Mouse (Mus musculus): ENCODE data around the gene Hist1h4h. TPM values are rescaled to one million over a fixed set of nuclear protein-coding genes. Genes with fewer than 3 reads are reported as not detected.
A peak's percentile ranks its signal among the peaks of the same experiment; 100 is the strongest.
"Not testable (repeated sequence)": the region's sequence is repeated elsewhere in the genome, so short reads cannot be mapped to it uniquely, and the experiment has no call there.

Gene Hist1h4h
- polyA plus RNA-seq, 1 experiment from 2014 or later = 1.5 TPM

DNA sequence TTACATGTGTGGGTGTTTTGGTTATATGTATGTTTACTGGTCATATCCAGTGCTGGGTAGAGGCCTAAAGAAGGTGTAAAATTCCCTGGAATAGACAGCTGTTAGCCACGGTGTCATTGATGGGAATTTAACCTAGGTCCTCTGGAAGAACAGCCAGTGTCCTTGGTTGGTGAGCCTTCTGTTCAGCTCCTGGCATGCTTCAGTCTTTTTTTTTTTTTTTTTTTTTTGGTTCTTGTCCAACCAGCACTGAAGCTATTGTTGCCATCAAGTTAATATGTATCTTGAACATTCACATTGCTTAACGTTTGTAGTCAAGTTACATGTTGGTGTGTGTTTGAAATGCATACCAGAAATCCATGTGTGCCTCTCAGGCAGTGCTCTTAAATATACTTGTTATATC is 33.6 kb downstream of the Hist1h4h start:
- H3K9ac ChIP-seq (replicated peaks) = no peak overlapping the region
- peaks cover 10% of the 10 kb centered on the region; the same call in 1 of the 2 replicates for H3K4me1 ChIP-seq
- H3K27me3 ChIP-seq (replicated peaks) = no peaks in the 10 kb centered on the region
- no peaks in the 10 kb centered on the region for H3K9me3 ChIP-seq (replicated peaks)
- H3K4me2 ChIP-seq = no peak overlapping the region
- H3K36me3 ChIP-seq = no peaks in the 10 kb centered on the region
- WGBS = 95% methylated on average over 2 of the region's 2 CpGs
- H3K27ac ChIP-seq (replicated peaks) = peak overlapping the region; percentile 97
- ATAC-seq (ENCODE audit: low FRiP score) = no peak
- H3K4me3 ChIP-seq (replicated peaks) = no peak overlapping the region

GRCm38 (mm10) chr13:23570261-23571021 is 39.6 kb downstream of the Hist1h4h start:
- under 1% methylated on average over 19 of the region's 41 CpGs for WGBS
- Histone ChIP-seq H3K9ac (replicated peaks) (peak overlapping the region; percentile 44), H3K4me3 (replicated peaks) (peak overlapping the region; percentile 44), H3K4me2 (peak overlapping the region; percentile 71), H3K4me1 (peaks cover 29% of the 10 kb centered on the region), H3K27ac (replicated peaks) (peak overlapping the region; percentile 94)
- not testable (repeated sequence) for H3K36me3 ChIP-seq; H3K27me3 ChIP-seq (replicated peaks); H3K9me3 ChIP-seq (replicated peaks)
- peak; percentile 12 for ATAC-seq (ENCODE audit: low FRiP score)

GRCm38 (mm10) chr13:23571022-23571503 is 40.2 kb downstream of the Hist1h4h start, which contains the start of the genes Hist1h2ae and Hist1h2bg:
Gene Hist1h2ae, minus strand, starts transcription at chr13:23571220.
Gene Hist1h2bg, plus strand, starts transcription at chr13:23571396.
- WGBS = under 1% methylated on average over 18 of the region's 18 CpGs
- Histone ChIP-seq H3K4me1 (peaks cover 30% of the 10 kb centered on the region), H3K9ac (replicated peaks) (peak within 1 kb of the TSS; percentile 53), H3K4me2 (peak within 1 kb of the TSS; percentile 71), H3K36me3 (no peaks in the 10 kb centered on the region), H3K27ac (replicated peaks) (peak within 1 kb of the TSS; percentile 94), H3K27me3 (replicated peaks) (no peaks in the 10 kb centered on the region), H3K4me3 (replicated peaks) (peak within 1 kb of the TSS; percentile 44), H3K9me3 (replicated peaks) (no peaks in the 10 kb centered on the region)
- peak; percentile 92 for ATAC-seq (ENCODE audit: low FRiP score)

GRCm38 (mm10) chr13:23571504-23572217 is 40.8 kb downstream of the Hist1h4h start:
- WGBS = 0% methylated on average over 15 of the region's 34 CpGs
- H3K27me3 ChIP-seq (replicated peaks); H3K9me3 ChIP-seq (replicated peaks); ATAC-seq (ENCODE audit: low FRiP score); H3K36me3 ChIP-seq: not testable (repeated sequence)
- H3K4me2 ChIP-seq = peak overlapping the region; percentile 71
- peak overlapping the region; percentile 53 for H3K9ac ChIP-seq (replicated peaks)
- peaks cover 36% of the 10 kb centered on the region for H3K4me1 ChIP-seq
- H3K4me3 ChIP-seq (replicated peaks) = peak overlapping the region; percentile 44
- peak overlapping the region; percentile 94 for H3K27ac ChIP-seq (replicated peaks)

DNA sequence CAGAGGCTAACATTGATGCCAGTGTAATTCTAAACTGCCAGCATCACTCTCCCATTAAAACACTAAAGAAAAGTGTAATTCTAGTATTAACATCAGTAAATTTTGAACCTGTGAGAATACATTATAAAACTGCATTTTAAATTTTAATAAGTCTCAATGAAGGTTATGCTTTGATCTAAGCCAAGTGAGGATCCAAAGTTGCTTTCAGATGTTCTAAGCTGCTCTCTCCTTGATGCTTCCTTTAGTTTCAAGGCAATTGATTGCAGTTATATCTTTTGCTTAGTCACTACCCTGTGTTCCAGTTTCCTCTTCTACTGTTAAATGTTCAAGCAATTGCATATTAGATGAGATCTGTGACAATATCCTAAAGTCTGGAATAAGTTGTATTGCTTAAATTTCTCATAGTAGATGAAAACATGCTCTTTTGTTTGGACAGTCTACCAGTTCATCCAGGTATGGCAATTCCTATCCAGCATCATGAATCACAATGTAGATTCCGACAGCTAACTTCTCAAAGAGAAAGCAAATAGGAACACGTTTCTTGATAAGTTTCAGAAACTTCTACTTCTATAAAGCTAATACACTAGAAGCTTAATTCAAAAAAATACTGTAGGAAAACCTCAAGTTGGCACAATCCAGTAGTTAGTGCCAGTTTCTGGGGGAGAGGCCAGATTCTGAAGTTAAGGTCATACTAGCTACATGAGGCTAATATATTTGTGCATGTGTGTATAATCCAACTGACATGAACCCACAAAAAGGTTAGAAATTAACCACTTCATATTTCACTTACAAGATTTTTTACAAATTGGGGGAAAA is 41.6 kb downstream of the Hist1h4h start:
- Histone ChIP-seq H3K27me3 (replicated peaks) (no peaks in the 10 kb centered on the region), H3K9ac (replicated peaks) (peak overlapping the region; percentile 53), H3K4me2 (peak overlapping the region; percentile 71), H3K27ac (replicated peaks) (peak overlapping the region; percentile 94), H3K4me3 (replicated peaks) (peak overlapping the region; percentile 44), H3K4me1 (peaks cover 40% of the 10 kb centered on the region), H3K36me3 (no peaks in the 10 kb centered on the region), H3K9me3 (replicated peaks) (no peaks in the 10 kb centered on the region)
- ATAC-seq (ENCODE audit: low FRiP score) = no peak
- WGBS = 47% methylated on average over 2 of the region's 2 CpGs

GRCm38 (mm10) chr13:23573034-23573897 is 42.4 kb downstream of the Hist1h4h start:
- peak overlapping the region; percentile 86 for H3K27ac ChIP-seq (replicated peaks)
- H3K4me1 ChIP-seq = peaks cover 40% of the 10 kb centered on the region
- H3K9ac ChIP-seq (replicated peaks); H3K9me3 ChIP-seq (replicated peaks); H3K27me3 ChIP-seq (replicated peaks); H3K36me3 ChIP-seq; ATAC-seq (ENCODE audit: low FRiP score): not testable (repeated sequence)
- 12% methylated on average over 20 of the region's 20 CpGs for whole genome bisulfite sequencing
- peak overlapping the region; percentile 71 for H3K4me2 ChIP-seq
- peak overlapping the region; percentile 35 for H3K4me3 ChIP-seq (replicated peaks)

- H3K36me3 ChIP-seq; H3K9me3 ChIP-seq (replicated peaks); H3K27me3 ChIP-seq (replicated peaks): not testable (repeated sequence)
- Histone ChIP-seq H3K4me2 (peak within 1 kb of the TSS; percentile 71), H3K9ac (replicated peaks) (0 out of 2 replicates have a peak within 1 kb of the TSS, but pooled peaks have one; percentile 28), H3K4me1 (peaks cover 40% of the 10 kb centered on the region), H3K4me3 (replicated peaks) (peak within 1 kb of the TSS; percentile 35), H3K27ac (replicated peaks) (peak within 1 kb of the TSS; percentile 86)
- 0% methylated on average over 42 of the region's 42 CpGs for WGBS
- peak; percentile 92 for ATAC-seq (ENCODE audit: low FRiP score)
Observed at GRCm38 (mm10) chr13:23573898-23574524, 43.2 kb downstream of the Hist1h4h start, which contains the start of the genes Hist1h2bf and Hist1h2ad. Gene Hist1h2bf, minus strand, starts transcription at chr13:23574196. Gene Hist1h2ad, plus strand, starts transcription at chr13:23574381.

- peak overlapping the region; percentile 35 for H3K4me3 ChIP-seq (replicated peaks)
- H3K9me3 ChIP-seq (replicated peaks); H3K36me3 ChIP-seq; H3K27me3 ChIP-seq (replicated peaks): not testable (repeated sequence)
- 0 out of 2 replicates have a peak overlapping the region, but pooled peaks have one; percentile 28 for H3K9ac ChIP-seq (replicated peaks)
- H3K4me1 ChIP-seq = peaks cover 37% of the 10 kb centered on the region
- peak overlapping the region; percentile 71 for H3K4me2 ChIP-seq
- WGBS = 0% methylated on average over 7 of the region's 39 CpGs
- H3K27ac ChIP-seq (replicated peaks) = peak overlapping the region; percentile 86
- peak; percentile 4; the same call in 1 of the 2 replicates for ATAC-seq (ENCODE audit: low FRiP score)
Observed at GRCm38 (mm10) chr13:23574546-23575170, 43.8 kb downstream of the Hist1h4h start.

DNA sequence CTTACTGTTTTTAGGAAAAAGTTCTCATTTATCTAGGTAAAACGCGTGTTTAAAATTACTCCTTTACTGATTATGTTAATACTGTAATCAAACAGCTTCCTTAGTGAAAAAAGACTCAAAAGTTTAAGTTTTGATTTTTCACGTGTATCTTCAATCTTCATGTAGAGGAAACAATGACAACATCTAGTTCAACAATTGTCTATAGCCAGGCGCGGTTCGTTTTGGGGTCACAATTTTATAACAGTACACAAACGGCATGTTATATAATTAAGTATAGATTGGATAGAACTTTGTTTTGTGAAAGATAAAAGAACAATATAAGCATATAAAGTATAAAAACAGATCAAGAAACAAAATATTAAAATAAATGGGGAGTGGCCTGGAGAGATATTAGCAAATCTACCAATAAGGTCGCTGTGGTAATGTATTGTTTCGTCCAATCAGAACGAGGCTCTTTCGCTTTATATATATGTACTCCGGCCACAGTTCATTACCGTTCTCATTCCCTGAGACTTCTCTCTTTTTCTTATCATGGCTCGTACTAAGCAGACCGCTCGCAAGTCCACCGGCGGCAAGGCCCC is 44.5 kb downstream of the Hist1h4h start, which contains the start of gene Hist1h3d:
Hist1h3d (plus strand) TSS at position 493 of the 581 bp plus-strand sequence.
- Histone ChIP-seq H3K9me3 (replicated peaks) (no peaks in the 10 kb centered on the region), H3K36me3 (no peaks in the 10 kb centered on the region), H3K4me2 (peak within 1 kb of the TSS; percentile 71), H3K9ac (replicated peaks) (peak within 1 kb of the TSS; percentile 56), H3K27me3 (replicated peaks) (no peaks in the 10 kb centered on the region), H3K4me3 (replicated peaks) (peak within 1 kb of the TSS; percentile 41), H3K27ac (replicated peaks) (peak within 1 kb of the TSS; percentile 81), H3K4me1 (peaks cover 32% of the 10 kb centered on the region)
- WGBS = under 1% methylated on average over 18 of the region's 18 CpGs
- ATAC-seq (ENCODE audit: low FRiP score) = peak; percentile 46
